Mouse (Mus musculus) lung, adult 2 months (tissue): Measurements from ENCODE around the gene Glt1d1. TPM values are rescaled to one million over a fixed set of nuclear protein-coding genes. Genes with fewer than 3 reads are reported as not detected.

Experiments
- DNase-seq: peaks from one replicate; pipeline ENCODE4 v3.0.0; 2022
- H3K4me1 ChIP-seq: fragments of 200-500 bp; 2 replicates; pipeline ENCODE4 v1.6.1; 2011; ENCODE audit warnings: low read length; ENCODE audit not compliant: control insufficient read depth, insufficient read depth
- H3K4me3 ChIP-seq: fragments of 200-500 bp; replicated peaks from 2 replicates; pipeline ENCODE3; 2011; ENCODE audit warnings: low read depth, mild to moderate bottlenecking, control low read depth, low read length; ENCODE audit errors: extremely low read depth
- CTCF ChIP-seq: fragments of 200-500 bp; IDR thresholded peaks from 2 replicates; pipeline ENCODE4 v1.5.1; 2011; ENCODE audit warnings: mild to moderate bottlenecking, low read length, control low read depth; ENCODE audit not compliant: insufficient read depth
- POLR2A ChIP-seq: fragments of 200-500 bp; IDR thresholded peaks from 2 replicates; pipeline ENCODE4 v1.6.1; 2011; ENCODE audit warnings: low read depth, mild to moderate bottlenecking, control low read depth, low read length, borderline replicate concordance; ENCODE audit errors: extremely low read depth
- WGBS: fragments of 180-500 bp; shearing (Covaris S2); methylation state at CpG from one replicate; pipeline ENCODE4 v1.1.7; 2018; 5-methylcytosine and 5-hydroxymethylcytosine counted together
- polyA plus RNA-seq: library from polyadenylated mRNA; depleted of rRNA; stranded (reverse); fragments of >200 nt; gene quantifications from 2 replicates; pipeline ENCODE4 v1.2.3, GENCODE M21; 2012

The Glt1d1 gene
- polyA plus RNA-seq, 1 experiment: 0.72 TPM

- no peak for DNase-seq
- WGBS: 94% methylated on average over 3 of the region's 3 CpGs
- no peak overlapping the region for H3K4me3 ChIP-seq
- no peaks in the 10 kb centered on the region for H3K4me1 ChIP-seq
- TF ChIP-seq CTCF (no peak), POLR2A (no peak)
Observed at GRCm38 (mm10) chr5:127640359-127640758, 8.3 kb downstream of the Glt1d1 start.

GRCm38 (mm10) chr5:127641185-127641958, 9.3 kb downstream of the Glt1d1 start:
- WGBS: 90% methylated on average over 15 of the region's 15 CpGs
- DNase-seq: no peak
- Histone ChIP-seq H3K4me1 (no peaks in the 10 kb centered on the region), H3K4me3 (no peak overlapping the region)
- TF ChIP-seq CTCF (no peak), POLR2A (no peak)

DNA sequence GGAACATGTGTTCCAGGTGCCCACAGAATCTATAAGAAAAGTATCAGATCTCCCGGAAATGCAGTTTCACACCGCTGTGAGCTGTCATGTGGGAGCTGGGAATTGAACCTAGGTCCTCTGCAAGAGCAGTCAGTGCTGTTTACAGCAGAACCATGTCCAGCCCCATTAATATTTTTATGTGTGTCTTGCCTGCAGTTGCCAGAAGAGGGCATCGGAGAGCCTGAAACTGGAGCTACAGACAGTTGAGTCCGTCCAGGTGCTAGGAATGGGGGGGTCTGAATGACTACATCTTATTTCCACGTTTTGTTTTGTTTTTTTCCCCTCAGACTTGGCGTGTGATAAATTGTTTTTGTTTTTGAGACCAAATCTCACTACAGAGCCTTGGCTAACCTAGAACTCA, 16.0 kb downstream of the Glt1d1 start:
- WGBS: 65% methylated on average over 6 of the region's 6 CpGs
- DNase-seq: peak; percentile 13
- Histone ChIP-seq H3K4me3 (no peak overlapping the region), H3K4me1 (no peaks in the 10 kb centered on the region)
- TF ChIP-seq POLR2A (no peak), CTCF (peak; percentile 40; the same call in 1 of the 2 replicates)

DNA sequence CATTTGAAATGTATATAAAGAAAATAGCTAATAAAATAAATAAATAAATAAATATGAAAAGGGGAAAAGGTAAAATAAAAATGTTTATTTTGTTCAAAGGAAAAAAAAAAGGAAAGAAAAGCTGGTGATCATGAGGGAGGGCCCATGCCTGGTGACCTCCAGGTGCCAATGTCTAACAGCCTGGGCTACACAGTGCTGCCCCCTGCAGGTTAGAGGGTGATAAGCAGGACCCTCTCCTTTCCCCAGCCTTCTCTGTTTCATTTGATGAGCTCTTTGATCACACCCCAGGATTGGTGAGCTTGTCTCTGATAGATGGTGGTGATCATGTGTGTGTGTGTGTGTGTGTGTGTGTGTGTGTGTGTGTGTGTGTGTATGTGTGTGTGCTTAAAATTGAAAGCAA, 17.0 kb downstream of the Glt1d1 start:
- TF ChIP-seq CTCF (peak; percentile 55), POLR2A (no peak)
- Histone ChIP-seq H3K4me1 (no peaks in the 10 kb centered on the region), H3K4me3 (no peak overlapping the region)
- DNase-seq: peak; percentile 9

- TF ChIP-seq POLR2A (no peak), CTCF (no peak)
- Histone ChIP-seq H3K4me1 (no peaks in the 10 kb centered on the region), H3K4me3 (no peak overlapping the region)
- DNase-seq: no peak
- 80% methylated on average over 2 of the region's 2 CpGs for WGBS
Observed at GRCm38 (mm10) chr5:127658257-127658656, 26.2 kb downstream of the Glt1d1 start.

- no peak for DNase-seq
- Histone ChIP-seq H3K4me1 (no peaks in the 10 kb centered on the region), H3K4me3 (no peak overlapping the region)
- WGBS: 82% methylated on average over 3 of the region's 3 CpGs
- TF ChIP-seq CTCF (no peak), POLR2A (no peak)
Observed at GRCm38 (mm10) chr5:127659312-127659711, 27.2 kb downstream of the Glt1d1 start.

DNA sequence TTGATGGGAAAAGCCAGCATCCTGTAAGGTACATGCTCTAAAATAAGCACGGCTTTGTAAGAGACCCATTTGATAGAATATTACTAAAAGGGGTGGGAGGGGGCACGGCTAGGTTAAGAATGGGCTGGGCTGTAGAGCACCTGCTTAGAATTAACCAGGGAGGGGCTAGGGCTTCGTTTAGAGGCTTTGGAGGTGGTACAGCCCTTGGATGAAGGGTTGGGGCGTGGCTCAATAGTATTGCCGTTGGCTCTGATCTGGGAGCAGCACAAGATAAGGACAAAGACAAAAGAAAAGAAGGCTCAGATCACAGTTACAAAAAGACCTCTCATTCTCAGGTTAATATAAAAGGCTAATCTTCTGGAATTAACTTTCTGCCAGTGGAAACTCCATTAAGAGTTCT, 28.2 kb downstream of the Glt1d1 start:
- 74% methylated on average over 5 of the region's 5 CpGs for WGBS
- TF ChIP-seq POLR2A (no peak), CTCF (no peak)
- DNase-seq: no peak

GRCm38 (mm10) chr5:127660979-127661378, 28.9 kb downstream of the Glt1d1 start:
- Histone ChIP-seq H3K4me3 (no peak overlapping the region), H3K4me1 (no peaks in the 10 kb centered on the region)
- DNase-seq: no peak
- 80% methylated on average over 5 of the region's 5 CpGs for WGBS
- TF ChIP-seq CTCF: no peak
- no peak for TF ChIP-seq POLR2A

More for the DNA sequence above, 28.2 kb downstream of the Glt1d1 start:
- Histone ChIP-seq H3K4me3 (no peak overlapping the region), H3K4me1 (no peaks in the 10 kb centered on the region)

DNA sequence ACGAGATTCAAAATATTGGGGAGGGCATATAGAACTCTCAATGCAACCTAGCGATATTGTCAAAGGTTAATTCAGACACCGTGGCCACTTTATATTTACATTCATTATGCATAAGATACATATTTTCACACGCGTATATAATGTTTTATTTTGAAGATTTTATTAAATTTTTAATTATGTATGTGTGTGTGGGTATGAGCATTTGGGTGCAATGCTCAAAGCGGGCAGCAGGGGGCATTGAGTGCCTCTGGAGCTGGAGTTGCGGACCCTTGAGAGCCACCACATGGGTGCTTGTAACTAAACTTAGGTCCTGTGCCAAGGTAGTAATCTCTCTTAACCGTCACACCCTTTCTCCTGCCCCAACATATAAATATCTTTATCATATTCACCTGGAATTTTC, 41.9 kb downstream of the Glt1d1 start:
- TF ChIP-seq POLR2A: no peak
- no peak for TF ChIP-seq CTCF
- Histone ChIP-seq H3K4me1 (no peaks in the 10 kb centered on the region), H3K4me3 (no peak overlapping the region)
- DNase-seq: no peak
- WGBS: 88% methylated on average over 8 of the region's 8 CpGs

DNA sequence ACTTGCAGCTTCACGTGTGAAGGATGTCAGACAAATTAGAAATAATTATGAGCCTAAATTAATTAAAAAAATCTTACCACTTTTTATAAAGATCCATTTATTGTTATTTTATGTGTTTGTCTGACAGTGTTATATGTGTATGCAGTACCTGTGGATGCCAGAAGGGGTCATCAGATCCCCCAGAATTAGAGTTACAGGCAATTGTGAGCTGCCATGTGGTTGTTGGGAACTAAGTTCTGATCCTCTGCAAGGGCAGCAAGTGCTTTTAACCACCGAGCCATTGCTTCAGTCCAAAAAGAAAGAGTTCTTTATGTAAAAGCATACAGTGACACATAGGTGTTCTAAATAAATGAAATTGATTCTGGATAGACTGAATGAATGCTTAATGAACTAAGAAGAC, 45.5 kb downstream of the Glt1d1 start:
- DNase-seq: no peak
- no peak overlapping the region for H3K4me3 ChIP-seq
- no peaks in the 10 kb centered on the region for H3K4me1 ChIP-seq
- no peak for TF ChIP-seq POLR2A
- TF ChIP-seq CTCF: no peak
- 95% methylated on average over 2 of the region's 2 CpGs for WGBS
